Mouse (Mus musculus) embryo, embryonic 11.5 days (tissue): Measurements from ENCODE around the gene Cxcl3.

Experiments used
- DNase-seq: peaks from one replicate; pipeline ENCODE4 v3.0.0-alpha.2; 2012; ENCODE audit warnings: low read depth, low spot score

The Cxcl3 gene

GRCm38 (mm10) chr5:90785659-90786588, at the start of gene Cxcl3:
TSS of gene Cxcl3 (plus strand) at chr5:90786103.
- DNase-seq: no peak

- DNase-seq: no peak
Observed at GRCm38 (mm10) chr5:90742029-90742428, 43.9 kb upstream of the Cxcl3 start.

GRCm38 (mm10) chr5:90753934-90754333, 32.0 kb upstream of the Cxcl3 start:
- DNase-seq: no peak

- DNase-seq: no peak
Observed at GRCm38 (mm10) chr5:90758020-90758605, 27.8 kb upstream of the Cxcl3 start.

DNA sequence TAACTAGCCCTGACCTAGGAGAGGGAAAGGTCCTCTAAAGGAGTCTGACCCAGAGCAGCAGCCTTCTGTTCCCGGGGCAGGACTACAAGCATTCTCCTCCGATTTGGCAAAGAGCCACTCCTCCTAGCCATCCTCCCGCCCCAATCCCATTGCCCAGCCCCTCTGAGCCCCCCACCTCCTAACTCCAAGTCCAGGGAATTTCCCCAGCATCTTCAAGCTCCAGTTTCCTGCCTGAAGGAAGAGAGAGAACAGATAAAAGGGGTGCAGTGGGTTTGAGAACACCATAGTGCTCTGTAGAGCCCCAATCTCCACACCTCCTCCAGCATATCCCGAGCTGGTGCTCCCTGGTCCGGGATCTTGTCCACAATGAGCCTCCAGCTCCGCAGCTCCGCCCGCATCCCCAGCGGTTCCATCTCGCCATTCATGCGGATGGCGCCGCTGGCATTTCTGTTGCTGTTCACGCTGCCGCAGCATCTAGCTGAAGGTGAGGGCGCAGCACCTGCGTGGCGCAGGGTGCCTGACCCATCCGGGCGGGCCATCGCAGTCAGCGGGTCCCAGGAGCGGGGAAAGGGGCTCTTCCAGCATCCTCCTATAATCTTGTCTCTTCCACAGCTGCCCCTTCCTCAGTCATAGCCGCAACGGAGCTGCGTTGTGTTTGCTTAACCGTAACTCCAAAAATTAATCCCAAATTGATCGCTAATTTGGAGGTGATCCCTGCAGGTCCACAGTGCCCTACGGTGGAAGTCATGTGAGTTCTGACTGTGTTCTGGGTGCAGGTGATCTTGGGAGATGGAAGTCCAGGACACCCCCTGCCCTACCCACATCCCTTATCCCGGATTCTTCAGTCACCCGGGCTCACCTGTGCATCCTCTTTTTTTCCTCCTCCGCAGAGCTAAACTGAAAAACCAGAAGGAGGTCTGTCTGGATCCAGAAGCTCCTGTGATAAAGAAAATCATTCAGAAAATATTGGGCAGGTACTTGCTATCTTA, 26.5 kb upstream of the Cxcl3 start, which contains the start of gene Cxcl5:
TSS of gene Cxcl5 (plus strand) at position 284 of the 989 bp plus-strand sequence.
- peak; percentile 32 for DNase-seq

- no peak for DNase-seq
Observed at GRCm38 (mm10) chr5:90760303-90760702, 25.6 kb upstream of the Cxcl3 start.

DNA sequence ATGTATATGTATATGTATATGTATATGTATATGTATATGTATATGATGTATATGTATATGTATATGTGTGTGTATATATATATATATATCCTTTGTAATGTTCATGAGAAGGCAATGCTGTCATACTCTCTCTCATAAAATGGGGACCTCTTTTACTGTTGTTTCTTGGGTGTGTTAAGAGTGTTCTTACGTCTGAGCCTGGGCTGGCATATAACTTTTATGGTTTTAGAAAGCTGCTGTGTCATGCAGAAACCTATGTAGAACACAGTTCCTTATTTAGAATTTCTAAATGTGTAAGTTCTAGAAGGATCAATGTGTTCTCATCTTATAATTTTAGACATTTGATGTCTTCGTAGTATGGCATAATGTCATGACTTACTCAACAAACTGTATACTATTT, 25.1 kb upstream of the Cxcl3 start:
- DNase-seq: no peak

- DNase-seq: no peak
Observed at GRCm38 (mm10) chr5:90761834-90762233, 24.1 kb upstream of the Cxcl3 start.

- no peak for DNase-seq
Observed at GRCm38 (mm10) chr5:90763912-90764665, 21.8 kb upstream of the Cxcl3 start.

GRCm38 (mm10) chr5:90765821-90766606, 19.9 kb upstream of the Cxcl3 start:
- DNase-seq: no peak

GRCm38 (mm10) chr5:90768218-90768617, 17.7 kb upstream of the Cxcl3 start, which contains the start of gene Ppbp:
TSS of gene Ppbp (plus strand) at chr5:90768518.
- DNase-seq: no peak

GRCm38 (mm10) chr5:90771369-90771768, 14.5 kb upstream of the Cxcl3 start:
- no peak for DNase-seq

- DNase-seq: no peak
Observed at GRCm38 (mm10) chr5:90771880-90772653, 13.8 kb upstream of the Cxcl3 start, which contains the start of gene Pf4. TSS of gene Pf4 (plus strand) at chr5:90772435.

DNA sequence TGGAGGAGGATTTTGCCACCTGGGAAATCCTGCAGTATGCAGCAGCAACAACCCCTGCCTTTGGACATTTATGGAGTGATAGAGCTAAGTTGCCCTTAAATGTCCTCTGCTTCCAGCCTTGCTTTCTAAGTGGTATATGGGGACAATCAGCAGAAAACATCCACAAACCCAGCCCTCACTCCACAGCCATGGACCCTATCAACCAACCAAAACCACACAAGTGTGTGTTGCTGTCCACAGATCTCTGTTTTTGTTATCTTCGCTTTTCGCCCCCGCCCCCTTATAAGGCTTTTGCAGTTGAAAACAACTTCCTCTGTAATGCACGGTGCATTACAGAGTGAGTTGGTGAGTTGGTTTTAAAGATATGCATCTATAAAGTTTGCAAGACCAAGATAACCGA, 10.3 kb upstream of the Cxcl3 start:
- no peak for DNase-seq

DNA sequence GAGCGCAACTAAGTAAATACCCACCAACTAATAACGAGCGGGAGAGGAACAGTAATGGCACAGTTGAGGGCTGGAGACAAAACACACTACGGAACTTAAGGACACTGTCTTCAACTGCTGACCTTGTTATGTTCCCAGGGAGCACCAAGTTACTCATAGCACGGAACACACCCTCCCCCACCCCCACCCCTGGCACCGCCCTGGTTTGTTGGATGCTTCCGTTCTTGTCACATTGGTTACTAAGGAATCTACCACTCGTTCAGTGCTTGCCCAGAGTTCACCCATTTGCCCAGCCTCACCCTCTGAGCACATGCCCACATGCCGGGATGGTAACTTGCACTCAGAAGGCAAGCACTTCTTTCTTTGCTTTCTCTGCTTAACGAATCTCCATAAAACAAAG, 8.3 kb upstream of the Cxcl3 start:
- no peak for DNase-seq

DNA sequence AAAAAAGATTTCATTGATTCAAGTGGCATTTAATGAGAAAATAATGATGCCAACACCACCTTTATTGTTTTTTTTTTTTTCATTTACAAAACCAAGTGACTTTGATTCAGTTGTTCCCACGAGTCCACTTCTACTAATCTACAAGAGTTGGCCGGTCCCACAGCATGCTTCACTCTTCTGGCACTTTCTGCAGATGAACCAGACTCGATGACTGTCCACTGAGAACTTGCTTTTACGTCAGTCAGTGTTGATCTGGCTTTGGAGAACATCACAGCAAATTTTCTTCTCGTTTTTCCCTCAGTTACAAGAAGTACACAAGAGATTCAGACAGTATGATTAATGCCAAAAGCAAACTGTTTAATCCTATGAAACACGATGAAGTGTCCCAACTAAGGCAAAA, 7.0 kb upstream of the Cxcl3 start:
- DNase-seq: no peak

GRCm38 (mm10) chr5:90783697-90784096, 2.2 kb upstream of the Cxcl3 start:
- DNase-seq: no peak

DNA sequence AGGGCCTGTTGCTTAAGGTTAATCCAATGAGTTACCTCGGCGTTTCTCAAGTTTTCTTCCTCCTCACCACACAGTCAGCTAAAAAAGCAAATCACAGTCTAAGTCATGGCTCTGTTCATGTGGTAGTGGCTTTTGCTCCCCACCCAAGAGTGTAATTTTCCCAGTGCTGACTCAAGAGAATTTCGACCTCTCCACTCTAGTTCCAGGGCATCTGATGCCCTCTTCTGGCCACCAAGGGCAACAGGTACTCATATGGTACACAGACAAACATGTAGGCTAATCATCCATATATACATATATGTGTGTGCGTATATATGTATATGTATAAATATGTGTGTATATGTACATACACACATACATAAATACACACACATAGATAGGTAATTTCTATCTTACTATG, 2.2 kb downstream of the Cxcl3 start:
- DNase-seq: no peak
